Mouse (Mus musculus): ENCODE measurements around the gene Zfp358.

Zfp358 gene

GRCm38 (mm10) chr8:3500235-3501090 is 7.5 kb downstream of the Zfp358 start, which contains the start of gene Mcoln1:
TSS of gene Mcoln1 (plus strand) at chr8:3500457.
- peak; percentile 99 for DNase-seq

- DNase-seq = no peak
Measured at GRCm38 (mm10) chr8:3502217-3502616, 9.3 kb downstream of the Zfp358 start.

GRCm38 (mm10) chr8:3507979-3508754 is 15.2 kb downstream of the Zfp358 start:
- peak; percentile 13 for DNase-seq

GRCm38 (mm10) chr8:3514681-3515247 is 21.8 kb downstream of the Zfp358 start:
- peak; percentile 16 for DNase-seq

- peak; percentile 94 for DNase-seq
Measured at GRCm38 (mm10) chr8:3515260-3515671, 22.3 kb downstream of the Zfp358 start, which contains the start of gene Pnpla6. TSS of gene Pnpla6 (plus strand) at chr8:3515384.

GRCm38 (mm10) chr8:3515771-3516417 is 23.0 kb downstream of the Zfp358 start:
- DNase-seq = no peak

- peak; percentile 96 for DNase-seq
Measured at GRCm38 (mm10) chr8:3516450-3517116, 23.6 kb downstream of the Zfp358 start.

- DNase-seq = peak; percentile 16
Measured at GRCm38 (mm10) chr8:3517117-3517495, 24.2 kb downstream of the Zfp358 start.

- DNase-seq = no peak
Measured at GRCm38 (mm10) chr8:3522007-3522697, 29.2 kb downstream of the Zfp358 start.

GRCm38 (mm10) chr8:3530816-3531215 is 37.9 kb downstream of the Zfp358 start:
- no peak for DNase-seq

GRCm38 (mm10) chr8:3531936-3532335 is 39.0 kb downstream of the Zfp358 start:
- no peak for DNase-seq

- DNase-seq = no peak
Measured at GRCm38 (mm10) chr8:3536053-3536841, 43.3 kb downstream of the Zfp358 start.

- DNase-seq = no peak
Measured at GRCm38 (mm10) chr8:3536940-3537339, 44.0 kb downstream of the Zfp358 start.

GRCm38 (mm10) chr8:3537666-3538065 is 44.7 kb downstream of the Zfp358 start:
- DNase-seq = no peak

- DNase-seq = no peak
Measured at GRCm38 (mm10) chr8:3539146-3539545, 46.2 kb downstream of the Zfp358 start.

GRCm38 (mm10) chr8:3540076-3540475 is 47.1 kb downstream of the Zfp358 start:
- DNase-seq = no peak

GRCm38 (mm10) chr8:3546511-3546910 is 53.6 kb downstream of the Zfp358 start:
- no peak for DNase-seq

Measured in kidney, adult 18-20 months (tissue).